Mouse (Mus musculus): ENCODE results near the gene Nav2.

- no peak for TF ChIP-seq CTCF (IDR thresholded peaks at IDR 0.05; ENCODE audit: extremely low read depth, insufficient read depth, low read length)
- TF ChIP-seq POLR2A (IDR thresholded peaks at IDR 0.05; ENCODE audit: extremely low read depth, insufficient read depth, low read length), result no peak
Observed at GRCm38 (mm10) chr7:49075333-49075934, 166.9 kb downstream of the Nav2 start.

Measured in cortical plate, adult 2 months (tissue).